Mouse (Mus musculus) right cerebral cortex, postnatal 4 days (tissue): ENCODE results near the gene Gdf7.

ENCODE experiments used
- DNase-seq: peaks from one replicate; pipeline ENCODE4 v3.0.0-alpha.2; 2022

Gdf7 gene

GRCm38 (mm10) chr12:8296154-8296553, 5.6 kb downstream of the Gdf7 start:
- no peak for DNase-seq

GRCm38 (mm10) chr12:8295307-8295913, 6.3 kb downstream of the Gdf7 start:
- DNase-seq, result no peak

GRCm38 (mm10) chr12:8291157-8291853, 10.4 kb downstream of the Gdf7 start:
- DNase-seq, result no peak

GRCm38 (mm10) chr12:8289499-8289898, 12.3 kb downstream of the Gdf7 start:
- DNase-seq, result no peak

GRCm38 (mm10) chr12:8289099-8289498, 12.7 kb downstream of the Gdf7 start:
- DNase-seq, result no peak

- no peak for DNase-seq
Observed at GRCm38 (mm10) chr12:8287970-8288369, 13.8 kb downstream of the Gdf7 start.

- DNase-seq, result no peak
Observed at GRCm38 (mm10) chr12:8281225-8282017, 20.3 kb downstream of the Gdf7 start.

- DNase-seq, result no peak
Observed at GRCm38 (mm10) chr12:8275424-8275823, 26.3 kb downstream of the Gdf7 start.

GRCm38 (mm10) chr12:8273471-8274171, 28.1 kb downstream of the Gdf7 start:
- DNase-seq, result no peak

- no peak for DNase-seq
Observed at GRCm38 (mm10) chr12:8271405-8271804, 30.3 kb downstream of the Gdf7 start.

- DNase-seq, result no peak
Observed at GRCm38 (mm10) chr12:8269627-8270026, 32.1 kb downstream of the Gdf7 start.

- no peak for DNase-seq
Observed at GRCm38 (mm10) chr12:8266311-8266710, 35.4 kb downstream of the Gdf7 start.

- no peak for DNase-seq
Observed at GRCm38 (mm10) chr12:8260297-8260696, 41.5 kb downstream of the Gdf7 start.
